Mouse (Mus musculus): ENCODE measurements around the gene Pmm2.

The Pmm2 gene

GRCm38 (mm10) chr16:8685087-8685486 is 47.6 kb downstream of the Pmm2 start:
- peak; percentile 28 for DNase-seq

- peak; percentile 86 for DNase-seq
Observed at GRCm38 (mm10) chr16:8686121-8686870, 48.8 kb downstream of the Pmm2 start.

DNA sequence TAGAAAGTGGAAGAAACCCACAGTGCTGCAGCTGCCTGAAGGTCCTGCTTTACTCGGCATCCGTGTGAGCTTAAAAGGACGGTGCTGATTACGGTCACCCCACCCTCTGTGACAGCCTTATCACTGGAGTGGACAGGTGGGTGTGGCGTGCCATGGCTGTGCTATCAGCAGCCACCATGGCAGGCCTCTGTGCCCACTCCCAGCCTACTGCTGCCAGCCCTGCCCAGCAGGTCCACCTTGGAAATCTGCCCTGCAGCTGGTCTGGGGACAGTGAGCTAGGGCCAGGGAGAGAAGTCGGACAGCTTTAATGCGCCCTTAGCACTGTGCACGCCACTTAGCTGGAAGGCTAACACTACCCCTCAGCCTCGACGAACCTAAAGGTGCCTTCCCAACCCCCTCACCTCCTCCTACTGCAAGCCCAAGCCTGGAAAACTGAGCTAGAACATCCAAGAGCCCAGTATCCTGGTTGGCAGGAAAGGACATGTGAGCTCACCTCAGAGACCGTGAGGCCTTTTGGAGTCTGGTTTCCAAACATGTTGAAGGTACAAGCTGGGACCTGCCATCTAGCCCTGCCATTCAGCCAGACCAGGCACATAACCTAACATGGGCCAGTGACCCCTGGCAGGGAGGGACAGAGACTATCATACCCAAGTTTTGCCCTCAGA is 49.5 kb downstream of the Pmm2 start:
- no peak for DNase-seq

- no peak for DNase-seq
Observed at GRCm38 (mm10) chr16:8687559-8688112, 50.2 kb downstream of the Pmm2 start.

DNA sequence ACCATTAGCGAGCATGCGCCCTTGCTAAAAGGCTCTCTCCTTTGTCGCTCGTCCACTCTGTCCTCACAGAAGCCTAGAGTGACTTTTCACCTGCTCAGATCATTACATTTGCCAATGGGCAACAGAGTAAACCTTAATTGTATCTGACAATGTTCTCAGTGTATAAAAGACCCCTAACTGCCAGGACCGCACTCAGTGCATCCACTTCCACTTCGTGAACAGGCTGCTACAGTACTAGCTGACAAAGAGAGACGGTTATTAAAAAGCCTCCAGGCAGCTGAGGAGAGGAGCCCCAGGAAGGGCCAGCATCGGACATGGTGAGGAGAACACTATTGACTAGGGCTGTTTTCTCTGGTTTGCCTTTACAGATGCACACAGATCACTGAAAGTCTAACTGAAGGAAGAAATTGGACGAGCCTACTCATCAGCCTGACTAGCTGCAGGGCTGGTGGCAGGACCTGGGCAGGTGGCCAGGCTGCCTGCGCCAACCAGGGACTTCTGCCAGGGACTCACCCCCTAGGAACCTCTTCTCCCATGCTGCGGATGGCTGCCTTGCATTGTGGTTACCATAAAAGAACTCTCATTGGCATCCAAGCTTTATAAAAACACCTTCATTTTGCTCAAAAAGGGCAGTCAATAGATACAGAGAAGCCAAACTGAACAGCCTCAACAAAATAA is 52.6 kb downstream of the Pmm2 start:
- peak; percentile 75 for DNase-seq

GRCm38 (mm10) chr16:8691206-8691605 is 53.7 kb downstream of the Pmm2 start:
- no peak for DNase-seq

- no peak for DNase-seq
Observed at GRCm38 (mm10) chr16:8699556-8699955, 62.1 kb downstream of the Pmm2 start.

DNA sequence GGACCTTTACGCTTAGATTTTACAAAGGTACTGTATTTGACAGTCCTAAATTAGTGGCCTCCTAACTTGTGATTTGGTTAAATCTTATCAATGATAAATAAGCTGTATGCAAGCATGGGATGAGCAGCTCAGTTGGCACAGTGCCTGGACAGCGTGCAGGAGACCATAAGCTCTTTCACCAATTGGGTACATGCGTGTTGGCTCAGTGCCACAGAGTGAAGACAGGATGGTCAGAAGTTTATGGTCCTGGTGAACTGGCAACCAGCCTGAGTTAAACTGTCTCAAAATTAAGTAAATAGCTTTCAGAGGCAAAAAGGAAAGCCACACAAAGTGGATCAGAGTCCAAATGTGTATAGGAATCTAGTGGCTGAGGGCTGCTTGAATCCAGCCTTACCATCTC is 63.1 kb downstream of the Pmm2 start:
- DNase-seq = peak; percentile 75

GRCm38 (mm10) chr16:8711998-8712397 is 74.5 kb downstream of the Pmm2 start:
- no peak for DNase-seq
